Mouse (Mus musculus) urinary bladder, postnatal 25 days (tissue): Measurements from ENCODE around the gene Fmo9.

Source experiments
- DNase-seq: peaks from one replicate; pipeline ENCODE4 v3.0.0; 2022; ENCODE audit warnings: low spot score

Gene Fmo9

DNA sequence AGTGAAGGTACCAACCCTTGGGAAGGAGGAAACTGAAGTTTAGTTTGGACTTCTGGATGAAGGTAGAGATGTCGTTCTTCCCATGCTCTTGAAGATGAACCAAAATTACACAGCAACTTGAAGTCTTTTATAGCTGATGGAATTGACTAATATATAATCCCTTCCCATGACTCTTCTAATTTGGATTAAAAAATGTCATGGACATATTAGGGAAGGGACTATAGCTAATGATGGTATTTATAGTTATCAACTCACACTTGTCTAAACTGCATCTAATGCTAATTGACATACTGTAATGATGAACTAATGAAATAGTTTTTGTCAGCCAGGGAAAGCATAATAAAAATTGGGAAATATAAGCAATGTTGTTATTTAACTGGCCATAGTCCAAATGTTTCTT lies at the start of gene Fmo9:
Fmo9 (minus strand) TSS at position 101 of the 400 bp plus-strand sequence.
- no peak for DNase-seq

DNA sequence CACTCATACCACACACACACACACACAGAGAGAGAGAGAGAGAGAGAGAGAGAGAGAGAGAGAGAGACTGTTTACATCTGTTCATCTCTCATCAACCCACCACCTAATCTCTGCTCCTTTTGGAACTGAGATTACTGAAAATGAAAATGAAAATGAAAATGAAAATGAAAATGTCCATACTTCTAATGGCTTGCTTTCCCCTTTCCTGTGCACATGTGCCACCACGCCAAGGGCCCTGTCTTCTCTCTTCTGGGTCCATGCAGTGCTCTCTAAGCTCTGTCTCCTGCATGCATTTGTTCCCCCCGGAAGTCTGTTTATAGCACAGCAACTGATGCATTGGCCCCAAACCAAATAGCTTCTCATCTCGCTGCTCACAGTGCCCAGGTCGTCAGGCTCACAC lies 49.2 kb upstream of the Fmo9 start:
- no peak for DNase-seq

DNA sequence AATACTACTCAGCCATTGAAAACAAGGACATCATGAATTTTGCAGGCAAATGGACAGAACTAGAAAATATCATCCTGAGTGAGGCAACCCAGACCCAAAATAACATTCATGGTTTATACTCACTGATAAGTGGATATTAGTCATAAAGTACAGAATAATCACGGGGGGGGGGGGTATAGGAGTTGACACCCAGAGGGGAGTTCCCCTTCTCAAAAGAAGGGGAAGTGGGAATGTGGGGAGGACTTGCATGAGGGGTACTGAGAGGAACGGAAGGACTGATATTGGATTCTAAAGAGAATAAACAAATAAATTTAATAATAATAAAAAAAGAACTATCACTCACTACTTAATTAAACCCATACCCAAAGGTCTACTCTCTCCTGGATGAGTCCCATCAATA lies 48.6 kb upstream of the Fmo9 start:
- DNase-seq: no peak

DNA sequence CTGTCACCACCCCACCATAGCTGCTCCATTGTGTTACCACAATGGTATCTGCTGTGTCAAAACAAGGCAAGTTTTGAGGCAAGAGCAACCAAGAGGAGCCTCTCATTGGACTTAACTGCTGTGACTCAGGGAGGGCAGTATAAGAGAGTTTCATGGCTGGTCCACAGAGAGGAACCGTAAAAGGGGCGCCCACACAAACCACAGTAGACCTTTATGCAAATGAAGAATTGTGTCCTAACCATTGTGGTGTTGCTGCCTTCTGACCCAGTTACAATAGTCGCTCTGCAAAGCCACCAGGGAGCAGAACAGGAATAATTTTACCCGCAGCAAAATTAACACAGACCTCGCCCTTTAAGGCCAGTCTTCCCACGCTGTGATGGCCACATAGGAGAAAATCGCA lies 29.2 kb upstream of the Fmo9 start:
- DNase-seq: no peak

DNA sequence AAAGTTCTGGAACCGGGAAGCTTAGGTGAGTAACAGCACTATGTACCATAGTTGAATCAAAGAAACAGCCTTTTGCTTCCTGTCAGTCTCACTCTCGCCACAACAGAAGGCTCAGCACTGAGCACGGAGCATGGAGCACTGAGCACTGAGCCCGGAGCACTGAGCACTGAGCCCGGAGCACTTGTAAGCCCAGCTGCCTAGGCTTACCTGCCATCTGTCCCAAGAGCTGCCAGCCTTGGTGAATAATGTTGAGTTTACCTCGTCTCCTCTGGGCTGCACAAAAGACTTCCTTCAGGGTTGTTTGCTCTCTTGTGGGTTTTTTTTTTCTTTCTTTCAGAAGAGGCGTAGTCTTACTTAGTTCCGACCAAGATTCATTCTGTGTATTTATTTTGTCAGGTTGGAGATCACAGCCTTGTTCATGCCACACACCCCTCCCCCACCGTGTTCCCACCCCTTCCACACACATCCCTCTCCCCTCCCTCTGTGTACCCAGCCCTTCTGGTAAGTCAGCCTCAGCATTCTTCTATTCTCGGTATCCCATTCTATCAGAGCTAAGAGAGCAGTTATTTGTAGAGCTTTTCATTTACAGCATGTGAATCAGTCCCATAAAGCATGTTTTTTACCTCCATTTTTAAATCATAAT lies 20.7 kb upstream of the Fmo9 start:
- no peak for DNase-seq

DNA sequence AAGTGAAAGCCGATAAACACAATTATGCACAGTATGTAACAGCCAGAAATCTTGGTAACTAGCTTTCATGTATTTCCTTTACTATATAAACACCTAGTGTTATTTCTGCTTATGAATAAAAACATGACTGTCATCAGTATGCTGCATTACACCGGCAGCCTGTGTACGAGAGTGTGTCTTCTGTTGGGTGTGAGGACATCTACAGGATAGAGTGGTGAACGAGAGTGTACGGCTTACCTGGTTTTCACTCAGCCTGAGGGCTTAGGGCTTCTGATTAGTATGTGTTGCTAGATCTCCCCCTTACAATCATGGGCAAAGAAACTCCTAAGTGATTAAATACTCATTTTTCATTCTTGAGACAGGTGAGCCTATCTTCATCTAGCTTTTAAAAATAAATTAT lies 12.4 kb downstream of the Fmo9 start:
- DNase-seq: no peak

DNA sequence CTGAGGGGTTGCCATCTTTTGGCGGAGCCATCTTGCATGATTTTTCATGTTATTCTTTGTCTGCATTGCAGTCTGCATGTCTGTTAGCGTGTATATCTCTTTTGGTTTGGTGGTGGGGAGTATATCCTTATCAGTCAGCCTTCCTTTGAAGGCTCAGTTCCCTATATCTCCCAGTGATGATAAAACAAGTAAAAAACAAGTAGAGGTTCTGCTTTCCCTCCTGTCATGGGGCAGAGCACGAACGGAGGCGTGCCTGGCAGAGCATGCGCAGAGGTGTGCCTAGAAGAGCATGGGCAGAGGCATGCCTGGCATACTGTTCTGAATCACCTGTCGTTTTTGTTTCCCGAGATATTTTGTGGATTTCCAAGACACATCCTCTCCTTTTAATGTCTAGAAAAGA lies 20.8 kb downstream of the Fmo9 start:
- DNase-seq: no peak

DNA sequence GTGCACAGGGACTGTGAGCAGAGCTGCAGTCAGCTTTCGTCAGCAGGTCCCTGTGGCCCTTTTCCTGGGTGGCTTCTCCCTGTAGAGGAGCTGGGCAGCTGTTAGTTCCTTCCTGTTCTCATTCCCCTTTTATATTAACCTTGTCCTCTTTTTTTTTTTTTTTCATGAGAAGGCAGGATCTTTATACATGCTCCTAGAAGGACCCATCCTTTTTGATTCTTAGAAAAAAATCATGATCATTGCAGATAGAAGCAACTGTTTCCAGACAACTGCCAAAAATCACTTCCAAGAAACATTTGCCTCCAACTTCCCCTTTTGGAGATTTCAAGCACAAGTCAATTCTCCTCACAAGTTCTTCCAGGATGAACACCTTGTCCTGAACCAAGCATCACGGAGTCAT lies 34.1 kb downstream of the Fmo9 start, which contains the start of gene Gm4847:
Gm4847 (minus strand) TSS at position 101 of the 400 bp plus-strand sequence.
- no peak for DNase-seq
